Mouse (Mus musculus) embryonic facial prominence, embryonic 11.5 days (tissue): Measurements from ENCODE around the gene Bfar. TPM values are rescaled to one million over a fixed set of nuclear protein-coding genes. Genes with fewer than 3 reads are reported as not detected.
"Not testable (repeated sequence)": the region's sequence is repeated elsewhere in the genome, so short reads cannot be mapped to it uniquely, and the experiment has no call there.

ENCODE experiments used
- ATAC-seq: fragments of 200-750 bp; cut with Nextera tagmentation; replicated peaks from 2 replicates; pipeline ENCODE4 v1.8.0; 2017; ENCODE audit warnings: low read depth; ENCODE audit not compliant: insufficient number of reproducible peaks, low FRiP score, low TSS enrichment
- DNase-seq: peaks from one replicate; pipeline ENCODE4 v3.0.0-alpha.2; 2015; ENCODE audit warnings: low spot score
- H3K27ac ChIP-seq: fragments of 300-500 bp; sonication (generic); replicated peaks from 2 replicates; pipeline ENCODE4 v1.5.1; 2014; ENCODE audit warnings: mild to moderate bottlenecking, low read depth, low read length, control low read depth
- H3K27me3 ChIP-seq: fragments of 300-500 bp; sonication (generic); 2 replicates; pipeline ENCODE4 v1.6.1; 2014; ENCODE audit warnings: mild to moderate bottlenecking, low read length, moderate library complexity, mixed read lengths; ENCODE audit not compliant: control insufficient read depth, insufficient read depth
- H3K36me3 ChIP-seq: fragments of 300-500 bp; sonication (generic); replicated peaks from 2 replicates; pipeline ENCODE4 v1.6.1; 2014; ENCODE audit warnings: low read depth, mild to moderate bottlenecking, low read length, moderate library complexity, mixed read lengths; ENCODE audit not compliant: control insufficient read depth, insufficient read depth
- H3K4me1 ChIP-seq: fragments of 300-500 bp; sonication (generic); 2 replicates; pipeline ENCODE4 v1.6.1; 2014; ENCODE audit warnings: low read length, mixed read lengths; ENCODE audit not compliant: control insufficient read depth, insufficient read depth
- H3K4me2 ChIP-seq: fragments of 300-500 bp; sonication (generic); 2 replicates; pipeline ENCODE4 v1.6.1; 2014; ENCODE audit warnings: low read depth, mild to moderate bottlenecking, control low read depth, low read length, moderate library complexity
- H3K4me3 ChIP-seq: fragments of 300-500 bp; sonication (generic); 2 replicates; pipeline ENCODE4 v1.5.1; 2014; ENCODE audit warnings: low read depth, low read length, control low read depth
- H3K9ac ChIP-seq: fragments of 300-500 bp; sonication (generic); replicated peaks from 2 replicates; pipeline ENCODE4 v1.6.1; 2014; ENCODE audit warnings: mild to moderate bottlenecking, control low read depth, low read length
- H3K9me3 ChIP-seq: fragments of 300-500 bp; sonication (generic); replicated peaks from 2 replicates; pipeline ENCODE4 v1.6.1; 2016; ENCODE audit warnings: mild to moderate bottlenecking, low read length, inconsistent platforms, mixed read lengths; ENCODE audit not compliant: control insufficient read depth
- WGBS: fragments of 180-500 bp; shearing (Covaris S2); extraction: QIAGEN DNeasy Blood & Tissue Kit; methylation state at CpG from one replicate; pipeline ENCODE4 v1.1.7; 2014; 5-methylcytosine and 5-hydroxymethylcytosine counted together
- polyA plus RNA-seq: library from polyadenylated mRNA; unstranded; fragments of >200 nt; fragmentation: Nextera tagmentation; extraction: Ambion mirVana; gene quantifications from 2 replicates; pipeline ENCODE4 v1.2.1, GENCODE M21; 2014

The Bfar gene
- 38.6 and 40.3 TPM in 2 replicates for polyA plus RNA-seq

DNA sequence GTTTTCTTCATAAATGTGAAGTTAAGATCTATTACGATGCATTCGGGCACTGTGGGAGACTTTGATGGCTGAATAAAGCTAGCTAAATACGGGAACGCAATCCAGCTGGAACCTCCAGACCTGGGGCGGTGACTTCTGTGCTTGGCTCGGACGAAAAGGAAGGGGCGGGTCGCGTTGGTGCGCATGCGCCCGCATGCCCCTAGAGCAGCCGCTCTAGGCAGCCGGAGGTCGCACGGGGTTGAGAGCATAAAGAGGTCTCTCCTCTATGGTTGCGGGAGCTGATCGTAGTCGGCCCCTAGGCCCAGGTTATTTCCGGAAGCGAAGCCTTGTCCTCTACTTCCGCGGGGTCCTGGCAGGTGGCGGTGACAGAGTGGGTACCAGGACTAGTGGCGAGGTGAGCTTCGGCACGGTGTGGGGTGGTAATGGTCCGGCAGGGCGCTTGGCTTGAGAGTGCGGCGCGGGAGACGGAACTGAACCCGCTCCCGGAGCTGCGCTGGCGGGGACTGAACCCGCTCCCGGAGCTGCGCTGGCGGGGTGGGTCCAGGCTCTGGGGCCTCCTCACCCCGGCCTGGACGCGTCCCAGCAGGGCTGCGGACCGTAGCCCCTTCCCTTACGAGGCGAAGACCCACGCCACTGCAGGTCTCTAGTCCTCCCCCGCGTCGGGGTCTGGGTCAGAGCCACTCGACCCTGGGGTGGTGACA is at the start of gene Bfar, which contains the start of gene 3110001I22Rik:
TSS of gene Bfar (plus strand) at position 174 of the 701 bp plus-strand sequence.
TSS of gene 3110001I22Rik (plus strand) at position 245 of the 701 bp plus-strand sequence.
- peak; percentile 95 for ATAC-seq

GRCm38 (mm10) chr16:13628345-13628744 is 43.3 kb upstream of the Bfar start:
- H3K4me1 ChIP-seq: no peaks in the 10 kb centered on the region
- peak; percentile 50 for DNase-seq
- H3K27me3 ChIP-seq: no peaks in the 10 kb centered on the region
- H3K36me3 ChIP-seq: no peaks in the 10 kb centered on the region
- no peak for ATAC-seq
- no peak overlapping the region for H3K4me2 ChIP-seq
- H3K4me3 ChIP-seq: no peak overlapping the region
- no peaks in the 10 kb centered on the region for H3K9me3 ChIP-seq
- WGBS: 53% methylated on average over 5 of the region's 5 CpGs
- H3K9ac ChIP-seq: no peak overlapping the region
- no peak overlapping the region for H3K27ac ChIP-seq

More for the DNA sequence above, at the start of gene Bfar, which contains the start of gene 3110001I22Rik:
- Histone ChIP-seq H3K27me3 (no peaks in the 10 kb centered on the region), H3K27ac (peak within 1 kb of the TSS; percentile 67; the same call in 1 of the 2 replicates), H3K4me1 (no peaks in the 10 kb centered on the region), H3K4me2 (peak within 1 kb of the TSS; percentile 74), H3K9me3 (no peaks in the 10 kb centered on the region), H3K4me3 (peak within 1 kb of the TSS; percentile 93), H3K36me3 (no peaks in the 10 kb centered on the region), H3K9ac (peak within 1 kb of the TSS; percentile 93)
- peak; percentile 95 for DNase-seq
- WGBS: under 1% methylated on average over 54 of the region's 54 CpGs

DNA sequence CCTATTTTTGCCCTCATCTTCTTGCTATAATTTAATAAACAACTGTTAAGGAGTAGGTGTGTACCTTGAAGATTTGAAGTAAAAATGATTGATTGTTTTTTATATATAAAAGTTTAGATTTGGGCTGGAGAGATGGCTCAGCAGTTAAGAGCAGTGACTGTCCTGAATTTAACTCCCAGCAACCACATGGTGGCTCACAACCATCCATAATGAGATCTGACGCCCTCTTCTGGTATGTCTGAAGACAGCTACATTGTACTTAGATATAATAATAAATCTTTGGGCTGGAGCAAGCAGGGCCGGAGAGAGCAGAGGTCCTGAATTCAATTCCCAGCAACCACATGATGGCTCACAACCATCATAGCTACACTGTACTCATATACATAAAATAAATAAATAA is 33.5 kb upstream of the Bfar start:
- H3K9me3 ChIP-seq, H3K4me2 ChIP-seq, ATAC-seq, H3K4me1 ChIP-seq, DNase-seq, H3K27me3 ChIP-seq, H3K4me3 ChIP-seq, H3K27ac ChIP-seq, H3K9ac ChIP-seq, H3K36me3 ChIP-seq: not testable (repeated sequence)
- WGBS: 50% methylated on average over 2 of the region's 2 CpGs

DNA sequence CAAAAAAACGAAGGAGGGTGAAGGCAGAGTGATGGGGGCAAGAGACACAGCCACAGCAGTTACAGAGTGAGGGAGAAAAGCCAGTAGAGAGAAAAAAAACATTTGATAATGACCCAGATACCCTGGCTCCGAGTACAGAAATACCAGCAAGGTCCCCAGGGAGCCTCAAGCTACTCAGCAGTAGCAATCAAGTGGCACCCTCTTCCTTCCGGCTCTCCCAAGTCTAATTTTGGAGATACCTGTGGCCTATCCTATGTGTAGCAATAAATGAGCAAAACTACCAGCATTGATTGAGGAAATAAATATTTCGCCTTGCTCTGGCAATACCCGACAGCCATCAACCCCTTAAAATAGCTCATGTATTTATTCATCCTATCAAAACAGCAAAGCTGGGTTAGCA is 32.1 kb upstream of the Bfar start:
- H3K4me3 ChIP-seq: no peak overlapping the region
- H3K4me1 ChIP-seq: no peaks in the 10 kb centered on the region
- H3K9me3 ChIP-seq: no peaks in the 10 kb centered on the region
- H3K27me3 ChIP-seq: no peaks in the 10 kb centered on the region
- H3K4me2 ChIP-seq: no peak overlapping the region
- no peaks in the 10 kb centered on the region; the same call in none of the 2 replicates for H3K36me3 ChIP-seq
- no peak for ATAC-seq
- 78% methylated on average over 5 of the region's 5 CpGs for WGBS
- no peak overlapping the region for H3K9ac ChIP-seq
- H3K27ac ChIP-seq: no peak overlapping the region
- no peak for DNase-seq

GRCm38 (mm10) chr16:13640064-13640463 is 31.6 kb upstream of the Bfar start:
- H3K4me1 ChIP-seq: no peaks in the 10 kb centered on the region
- H3K9ac ChIP-seq: no peak overlapping the region
- DNase-seq: no peak
- no peak overlapping the region for H3K4me2 ChIP-seq
- no peak for ATAC-seq
- no peak overlapping the region for H3K4me3 ChIP-seq
- no peaks in the 10 kb centered on the region for H3K27me3 ChIP-seq
- no peaks in the 10 kb centered on the region for H3K9me3 ChIP-seq
- H3K36me3 ChIP-seq: no peaks in the 10 kb centered on the region; the same call in none of the 2 replicates
- no peak overlapping the region for H3K27ac ChIP-seq
- 73% methylated on average over 7 of the region's 7 CpGs for WGBS

GRCm38 (mm10) chr16:13644474-13644873 is 27.2 kb upstream of the Bfar start:
- H3K9ac ChIP-seq: no peak overlapping the region
- H3K9me3 ChIP-seq: no peaks in the 10 kb centered on the region
- H3K27ac ChIP-seq: no peak overlapping the region
- DNase-seq: no peak
- no peak overlapping the region for H3K4me3 ChIP-seq
- no peaks in the 10 kb centered on the region for H3K36me3 ChIP-seq
- no peaks in the 10 kb centered on the region for H3K27me3 ChIP-seq
- H3K4me2 ChIP-seq: no peak overlapping the region
- ATAC-seq: no peak
- 91% methylated on average over 3 of the region's 3 CpGs for WGBS
- H3K4me1 ChIP-seq: no peaks in the 10 kb centered on the region

DNA sequence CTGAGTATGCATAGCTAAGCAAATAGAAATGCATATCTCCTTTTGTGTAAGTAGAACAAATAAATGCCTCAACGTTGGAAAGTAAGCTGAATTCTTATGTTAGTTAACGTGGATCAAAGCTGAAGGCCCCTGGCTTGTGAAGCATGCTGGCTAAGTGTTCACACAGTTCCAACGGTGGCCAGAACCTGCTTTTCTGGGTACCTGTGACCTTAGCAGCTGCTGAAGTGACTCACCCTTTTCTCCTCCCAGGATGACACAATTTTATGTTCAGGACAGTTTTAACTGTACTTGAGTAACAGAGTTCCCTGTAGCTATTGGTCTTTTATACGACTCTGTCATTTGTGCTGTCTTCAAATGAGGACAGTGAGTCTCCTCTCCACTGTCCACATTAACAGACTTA is 25.7 kb upstream of the Bfar start:
- Histone ChIP-seq H3K9ac (no peak overlapping the region), H3K4me1 (no peaks in the 10 kb centered on the region), H3K27ac (no peak overlapping the region), H3K4me2 (no peak overlapping the region), H3K9me3 (no peaks in the 10 kb centered on the region), H3K36me3 (peaks cover 4% of the 10 kb centered on the region), H3K27me3 (no peaks in the 10 kb centered on the region), H3K4me3 (no peak overlapping the region)
- 87% methylated on average over 4 of the region's 4 CpGs for WGBS
- ATAC-seq (no peak), DNase-seq (no peak)

- no peak for DNase-seq
- H3K4me2 ChIP-seq: no peak overlapping the region
- H3K9me3 ChIP-seq: no peaks in the 10 kb centered on the region
- H3K4me1 ChIP-seq: no peaks in the 10 kb centered on the region
- no peak overlapping the region for H3K9ac ChIP-seq
- 86% methylated on average over 3 of the region's 3 CpGs for WGBS
- H3K27me3 ChIP-seq: no peaks in the 10 kb centered on the region
- H3K27ac ChIP-seq: no peak overlapping the region
- H3K4me3 ChIP-seq: no peak overlapping the region
- ATAC-seq: no peak
- no peaks in the 10 kb centered on the region; the same call in 1 of the 2 replicates for H3K36me3 ChIP-seq
Measured at GRCm38 (mm10) chr16:13658886-13659285, 12.8 kb upstream of the Bfar start.
